Mouse (Mus musculus): ENCODE measurements at regions not wholly inside any gene's neighbourhood (a gene's known extent, or its start where the extent isn't known, plus 50 kb on each side); places are given as distances from the start of the nearest gene placed in this dataset.

DNA sequence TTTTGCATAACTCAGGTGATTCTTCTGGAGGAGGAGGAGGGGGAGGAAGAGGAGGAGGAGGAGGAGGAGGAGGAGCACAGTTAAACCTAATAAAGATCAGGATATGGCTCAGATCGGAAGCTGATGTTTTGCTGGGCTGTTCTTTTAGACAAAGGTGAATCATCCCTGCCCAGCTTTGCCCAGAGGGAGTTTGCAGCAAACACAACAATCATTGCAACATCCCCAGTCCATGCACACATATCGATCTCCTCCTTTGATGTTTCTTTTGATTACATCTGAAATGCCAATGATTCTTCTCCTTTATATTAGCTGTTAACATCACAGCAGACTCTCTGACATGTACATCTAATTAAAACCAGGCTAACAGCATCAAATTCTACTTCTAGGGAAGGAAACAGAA lies 156.9 kb downstream of the Dad1 start:
- 22% methylated on average over 2 of the region's 2 CpGs for WGBS
- H3K27me3 ChIP-seq: no peaks in the 10 kb centered on the region
- H3K9ac ChIP-seq: no peak overlapping the region
- H3K4me1 ChIP-seq: peaks cover 17% of the 10 kb centered on the region
- H3K36me3 ChIP-seq: no peaks in the 10 kb centered on the region
- no peak for ATAC-seq (ENCODE audit: insufficient number of reproducible peaks, low FRiP score, low TSS enrichment, low read depth)
- H3K4me2 ChIP-seq (replicated peaks): no peak overlapping the region
- H3K9me3 ChIP-seq (replicated peaks): no peaks in the 10 kb centered on the region
- no peak overlapping the region for H3K4me3 ChIP-seq (replicated peaks)
- H3K27ac ChIP-seq (replicated peaks): no peak overlapping the region

DNA sequence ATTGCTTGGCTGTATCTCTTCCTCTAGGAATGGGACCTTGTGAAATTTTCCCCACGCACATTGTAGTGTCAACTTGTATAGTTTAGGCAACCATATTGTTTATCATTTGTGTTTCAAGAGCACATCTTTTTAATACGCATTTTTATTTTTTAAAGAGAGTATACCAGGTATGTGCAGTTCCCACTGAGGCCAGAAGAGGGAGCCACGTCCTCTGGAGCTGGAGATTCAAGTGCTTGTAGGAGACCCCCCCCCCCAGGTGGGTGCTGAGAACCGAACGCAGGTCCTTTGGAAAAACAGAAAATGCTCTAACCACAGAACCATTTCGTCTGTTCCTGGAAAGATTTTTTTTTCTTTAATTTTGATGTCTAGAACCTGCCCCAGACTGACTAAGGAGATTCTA lies 161.5 kb downstream of the Dad1 start:
- Histone ChIP-seq H3K4me3 (replicated peaks) (no peak overlapping the region), H3K9me3 (replicated peaks) (no peaks in the 10 kb centered on the region), H3K4me2 (replicated peaks) (no peak overlapping the region), H3K27me3 (no peaks in the 10 kb centered on the region), H3K9ac (no peak overlapping the region), H3K36me3 (no peaks in the 10 kb centered on the region), H3K4me1 (peaks cover 5% of the 10 kb centered on the region), H3K27ac (replicated peaks) (no peak overlapping the region)
- 85% methylated on average over 6 of the region's 6 CpGs for WGBS
- ATAC-seq (ENCODE audit: insufficient number of reproducible peaks, low FRiP score, low TSS enrichment, low read depth): no peak

DNA sequence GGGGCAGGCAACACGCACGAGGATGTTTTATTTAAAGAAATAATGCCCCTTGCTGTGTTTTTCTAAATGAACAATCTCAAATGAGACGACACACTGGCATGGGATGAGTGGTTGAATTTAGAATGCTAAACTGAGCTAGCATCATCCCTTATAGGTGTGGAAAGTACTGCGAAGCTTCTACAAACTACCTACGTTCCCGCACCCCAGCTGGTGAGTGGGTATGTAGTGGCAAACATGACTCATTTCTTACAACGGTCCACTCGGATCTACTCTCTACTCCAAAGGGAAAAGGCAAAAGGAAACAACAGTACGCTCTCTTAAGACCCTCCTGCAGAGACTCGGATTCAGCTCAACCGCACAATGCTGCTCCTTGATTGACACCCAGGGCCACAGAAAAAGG lies 167.2 kb downstream of the Dad1 start:
- no peak overlapping the region for H3K4me3 ChIP-seq (replicated peaks)
- 67% methylated on average over 11 of the region's 11 CpGs for whole genome bisulfite sequencing
- H3K4me2 ChIP-seq (replicated peaks): no peak overlapping the region
- H3K4me1 ChIP-seq: 0 out of 2 replicates have a peak, but pooled peaks cover 3% of the 10 kb centered on the region
- no peaks in the 10 kb centered on the region for H3K36me3 ChIP-seq
- no peak overlapping the region for H3K27ac ChIP-seq (replicated peaks)
- no peak for ATAC-seq (ENCODE audit: insufficient number of reproducible peaks, low FRiP score, low TSS enrichment, low read depth)
- no peak overlapping the region for H3K9ac ChIP-seq
- H3K27me3 ChIP-seq: no peaks in the 10 kb centered on the region
- H3K9me3 ChIP-seq (replicated peaks): no peaks in the 10 kb centered on the region

DNA sequence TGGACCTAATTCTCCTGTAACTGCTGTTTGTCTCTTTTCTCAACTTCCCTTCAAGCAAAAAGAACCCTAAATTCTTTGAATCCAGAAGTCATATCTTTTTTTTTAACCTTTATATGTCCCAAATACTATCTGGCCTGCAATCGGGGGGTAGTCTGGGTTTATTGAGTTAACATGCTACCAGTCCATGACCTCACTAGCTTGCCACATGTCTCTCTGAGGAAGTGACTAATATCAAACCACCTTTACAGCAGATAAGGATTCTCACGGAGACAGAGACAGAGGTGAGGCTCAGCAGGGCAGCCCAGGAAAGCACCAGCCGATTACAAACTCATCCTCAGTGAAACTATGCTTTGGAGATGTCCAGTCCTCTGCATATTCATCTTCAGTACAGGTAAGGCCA lies 179.2 kb downstream of the Dad1 start:
- Histone ChIP-seq H3K9ac (no peak overlapping the region), H3K9me3 (replicated peaks) (no peaks in the 10 kb centered on the region), H3K4me3 (replicated peaks) (no peak overlapping the region), H3K4me1 (peaks cover 10% of the 10 kb centered on the region; the same call in 1 of the 2 replicates), H3K36me3 (no peaks in the 10 kb centered on the region), H3K27ac (replicated peaks) (no peak overlapping the region), H3K4me2 (replicated peaks) (no peak overlapping the region), H3K27me3 (no peaks in the 10 kb centered on the region)
- ATAC-seq (ENCODE audit: insufficient number of reproducible peaks, low FRiP score, low TSS enrichment, low read depth): no peak
- 83% methylated on average over 3 of the region's 3 CpGs for WGBS

DNA sequence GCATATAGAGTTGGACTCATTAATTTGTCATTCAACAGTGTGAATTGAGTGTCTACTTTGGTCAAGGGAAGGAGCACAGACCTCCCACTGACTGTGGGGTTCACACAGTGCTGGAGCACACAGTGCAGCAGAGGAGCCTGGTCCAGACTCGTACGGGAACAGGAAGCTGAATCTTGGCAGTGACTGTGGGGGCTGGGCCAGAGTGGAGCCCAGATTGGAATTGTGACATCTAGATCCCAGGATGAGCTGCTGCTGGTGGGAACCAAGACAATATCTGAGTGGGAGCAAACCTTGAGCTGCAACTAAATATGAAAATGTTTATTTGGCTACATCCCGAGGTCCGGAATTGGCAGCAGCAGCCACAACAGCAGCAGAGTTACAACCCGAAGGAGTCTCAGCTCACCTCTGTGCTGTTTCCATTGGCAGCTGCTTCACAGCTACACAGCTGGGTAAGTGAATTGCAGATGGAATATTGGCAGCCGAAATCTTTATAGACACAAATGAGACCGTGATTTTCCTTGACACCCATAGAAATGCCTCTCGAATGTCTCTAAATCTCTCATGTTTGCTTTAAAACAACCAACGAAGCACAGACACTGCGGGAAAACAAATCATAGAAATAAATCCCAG lies 181.5 kb downstream of the Dad1 start:
- peak; percentile 69 for ATAC-seq (ENCODE audit: insufficient number of reproducible peaks, low FRiP score, low TSS enrichment, low read depth)
- 35% methylated on average over 10 of the region's 10 CpGs for WGBS
- Histone ChIP-seq H3K27ac (replicated peaks) (peak overlapping the region; percentile 73), H3K9me3 (replicated peaks) (no peaks in the 10 kb centered on the region), H3K4me2 (replicated peaks) (peak overlapping the region; percentile 15; the same call in 1 of the 2 replicates), H3K27me3 (no peaks in the 10 kb centered on the region), H3K9ac (no peak overlapping the region), H3K4me3 (replicated peaks) (no peak overlapping the region), H3K4me1 (peaks cover 10% of the 10 kb centered on the region; the same call in 1 of the 2 replicates), H3K36me3 (no peaks in the 10 kb centered on the region)

DNA sequence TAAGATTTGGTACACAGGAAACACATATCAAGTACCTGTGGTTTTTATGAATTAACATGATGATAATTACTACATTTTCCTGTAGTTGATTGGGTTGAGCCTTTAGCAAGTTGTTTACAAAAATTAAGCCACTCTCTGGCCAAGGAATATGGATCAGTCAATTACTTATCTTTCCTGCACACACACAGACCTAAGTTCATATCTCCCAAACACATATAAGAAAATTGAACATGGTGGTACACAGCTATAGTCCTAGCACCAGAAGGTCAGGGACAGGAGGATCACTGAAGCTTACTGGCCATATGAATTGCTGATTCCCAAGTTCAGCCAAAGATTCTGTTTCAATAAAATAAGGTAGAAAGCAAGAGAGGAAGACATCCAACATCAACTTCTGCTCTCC lies 183.7 kb downstream of the Dad1 start:
- no peaks in the 10 kb centered on the region for H3K27me3 ChIP-seq
- no peak overlapping the region for H3K4me3 ChIP-seq (replicated peaks)
- H3K9me3 ChIP-seq (replicated peaks): no peaks in the 10 kb centered on the region
- no peak overlapping the region for H3K9ac ChIP-seq
- H3K4me1 ChIP-seq: peaks cover 10% of the 10 kb centered on the region; the same call in 1 of the 2 replicates
- no peak overlapping the region for H3K27ac ChIP-seq (replicated peaks)
- H3K36me3 ChIP-seq: no peaks in the 10 kb centered on the region
- no peak for ATAC-seq (ENCODE audit: insufficient number of reproducible peaks, low FRiP score, low TSS enrichment, low read depth)
- no peak overlapping the region for H3K4me2 ChIP-seq (replicated peaks)

DNA sequence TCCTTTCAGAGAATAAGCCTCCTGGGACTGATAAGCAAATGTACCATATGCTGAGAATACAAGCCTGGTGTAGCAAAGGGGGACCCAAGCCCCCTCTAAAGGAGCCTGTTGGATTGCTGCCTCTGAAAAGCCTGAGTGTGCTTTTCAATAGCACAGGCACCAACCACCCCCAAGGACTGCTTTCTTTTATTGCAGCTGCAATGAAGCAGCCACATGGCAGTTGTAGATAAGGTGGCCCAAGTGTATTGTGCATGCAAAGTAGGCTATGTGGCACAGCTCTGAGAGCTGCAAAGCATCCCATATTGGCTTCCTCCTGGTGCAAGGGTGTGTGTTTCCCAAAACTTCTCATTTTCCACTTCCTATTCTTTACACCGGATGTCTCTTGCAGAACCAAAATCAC lies 185.2 kb downstream of the Dad1 start:
- Histone ChIP-seq H3K27me3 (peaks cover 4% of the 10 kb centered on the region; the same call in 1 of the 2 replicates), H3K4me3 (replicated peaks) (no peak overlapping the region), H3K27ac (replicated peaks) (no peak overlapping the region), H3K9me3 (replicated peaks) (no peaks in the 10 kb centered on the region), H3K4me2 (replicated peaks) (no peak overlapping the region), H3K36me3 (no peaks in the 10 kb centered on the region), H3K9ac (no peak overlapping the region), H3K4me1 (peaks cover 10% of the 10 kb centered on the region; the same call in 1 of the 2 replicates)
- no peak for ATAC-seq (ENCODE audit: insufficient number of reproducible peaks, low FRiP score, low TSS enrichment, low read depth)
- WGBS: 97% methylated on average over 1 of the region's 1 CpGs

DNA sequence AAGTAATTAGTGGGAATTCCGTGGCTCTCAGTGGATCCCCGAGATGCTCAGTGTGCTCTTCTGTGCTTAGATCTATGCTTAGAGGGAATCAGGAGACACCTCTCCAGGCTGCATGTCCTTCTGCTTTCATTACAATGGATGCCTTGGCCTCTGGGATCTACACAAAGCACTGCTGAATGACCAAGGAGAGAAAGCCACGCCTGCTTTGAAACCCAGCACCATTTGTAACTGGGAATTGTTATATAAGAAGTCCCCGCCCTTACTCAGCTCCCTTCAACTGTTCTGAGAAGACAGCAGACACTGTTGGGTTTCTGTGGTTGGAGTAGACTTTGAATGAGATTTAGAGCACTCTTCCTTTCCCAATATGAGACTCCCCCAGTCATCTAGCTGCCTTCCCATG lies 188.4 kb downstream of the Dad1 start:
- no peaks in the 10 kb centered on the region for H3K9me3 ChIP-seq (replicated peaks)
- no peaks in the 10 kb centered on the region for H3K36me3 ChIP-seq
- H3K9ac ChIP-seq: no peak overlapping the region
- H3K4me3 ChIP-seq (replicated peaks): no peak overlapping the region
- 63% methylated on average over 4 of the region's 4 CpGs for WGBS
- no peak overlapping the region for H3K4me2 ChIP-seq (replicated peaks)
- H3K4me1 ChIP-seq: no peaks in the 10 kb centered on the region
- H3K27ac ChIP-seq (replicated peaks): no peak overlapping the region
- ATAC-seq (ENCODE audit: insufficient number of reproducible peaks, low FRiP score, low TSS enrichment, low read depth): no peak
- peaks cover 5% of the 10 kb centered on the region; the same call in 1 of the 2 replicates for H3K27me3 ChIP-seq

DNA sequence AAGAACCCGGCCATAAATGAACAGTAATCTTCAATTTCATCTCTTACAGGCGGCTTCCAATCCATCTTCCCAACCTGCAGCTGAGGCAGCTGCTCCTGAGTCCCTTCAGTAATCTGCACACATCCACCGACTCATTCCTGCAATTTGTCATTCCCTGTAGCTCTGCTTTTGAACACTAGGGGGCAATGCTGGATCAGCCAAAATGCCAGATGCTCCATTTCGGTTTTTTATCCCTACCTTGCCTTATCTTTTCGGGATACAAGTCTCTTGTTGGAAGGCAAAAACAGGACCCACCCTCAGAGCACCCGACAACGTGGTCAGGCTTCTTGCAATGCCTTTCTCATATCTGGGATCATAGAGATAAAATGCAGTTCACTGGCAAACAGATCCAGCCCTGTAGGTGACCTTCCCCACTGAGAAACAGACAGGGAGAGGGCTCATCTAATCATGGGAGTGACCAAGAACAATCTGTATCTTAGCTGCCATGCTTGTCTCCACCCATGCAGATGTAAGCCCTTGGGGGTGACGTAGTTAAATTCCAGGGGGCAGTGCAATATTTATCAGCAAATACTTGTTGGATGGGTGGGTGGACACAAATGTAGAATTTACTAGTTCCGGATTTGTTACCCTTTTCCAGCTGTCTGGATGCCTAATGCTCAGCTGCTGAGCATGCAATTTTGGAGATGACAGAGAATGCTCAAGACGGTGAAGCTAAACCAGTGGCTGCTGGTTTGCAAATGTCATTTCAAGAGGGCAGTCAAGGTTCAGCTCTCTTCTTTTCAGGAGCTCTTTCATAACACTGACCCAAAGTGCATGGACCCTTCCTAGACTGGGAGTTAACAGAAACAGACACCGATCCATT lies 189.1 kb downstream of the Dad1 start:
- no peak for ATAC-seq (ENCODE audit: insufficient number of reproducible peaks, low FRiP score, low TSS enrichment, low read depth)
- H3K4me2 ChIP-seq (replicated peaks): no peak overlapping the region

DNA sequence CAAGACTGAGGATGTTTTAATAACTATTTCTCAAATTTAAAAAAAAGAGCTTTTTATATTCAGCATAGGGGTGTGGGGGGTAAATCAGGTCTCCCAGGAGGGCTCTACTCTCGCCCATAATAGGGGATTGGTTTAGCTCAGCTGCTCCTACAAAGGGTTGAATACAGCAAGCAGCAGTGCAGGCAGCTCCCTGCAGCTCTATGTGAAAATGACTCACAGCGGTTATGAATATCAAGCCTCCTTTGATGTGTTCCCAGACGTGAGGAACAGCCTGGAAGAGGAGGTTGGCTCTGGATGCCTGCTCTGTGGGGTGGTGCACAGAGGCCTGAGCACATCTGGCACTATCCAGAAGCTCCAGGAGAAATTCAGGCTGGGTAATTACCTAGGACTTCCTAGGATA lies 192.3 kb downstream of the Dad1 start:
- Histone ChIP-seq H3K4me2 (replicated peaks) (no peak overlapping the region), H3K9ac (no peak overlapping the region), H3K9me3 (replicated peaks) (no peaks in the 10 kb centered on the region), H3K4me3 (replicated peaks) (no peak overlapping the region), H3K4me1 (no peaks in the 10 kb centered on the region), H3K27me3 (peaks cover 9% of the 10 kb centered on the region; the same call in 1 of the 2 replicates), H3K27ac (replicated peaks) (no peak overlapping the region), H3K36me3 (no peaks in the 10 kb centered on the region)
- ATAC-seq (ENCODE audit: insufficient number of reproducible peaks, low FRiP score, low TSS enrichment, low read depth): no peak
- 20% methylated on average over 3 of the region's 3 CpGs for WGBS

More for the DNA sequence above, 189.1 kb downstream of the Dad1 start:
- Histone ChIP-seq H3K4me1 (no peaks in the 10 kb centered on the region), H3K9ac (no peak overlapping the region), H3K36me3 (no peaks in the 10 kb centered on the region), H3K4me3 (replicated peaks) (no peak overlapping the region), H3K9me3 (replicated peaks) (no peaks in the 10 kb centered on the region), H3K27me3 (peaks cover 9% of the 10 kb centered on the region; the same call in 1 of the 2 replicates), H3K27ac (replicated peaks) (no peak overlapping the region)
- 22% methylated on average over 11 of the region's 11 CpGs for WGBS

DNA sequence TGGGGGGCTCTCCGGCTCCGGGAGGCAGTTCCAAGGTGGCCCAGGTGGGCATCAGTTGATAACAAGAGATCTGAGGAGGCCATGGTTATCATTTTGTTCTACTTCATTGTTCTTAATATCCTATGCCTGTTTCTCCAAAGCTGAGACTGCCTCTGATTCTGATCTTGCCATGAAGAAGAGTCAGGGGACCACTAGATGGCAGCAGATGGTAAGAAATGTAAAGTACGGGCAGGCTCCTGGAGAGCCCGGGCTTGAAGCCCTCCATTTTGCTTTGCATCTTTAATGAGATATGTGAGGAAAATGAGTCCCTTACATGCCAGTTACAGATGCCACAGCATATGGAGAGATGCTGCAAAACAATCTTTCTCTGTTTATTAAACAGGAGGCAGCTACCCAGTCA lies 194.1 kb downstream of the Dad1 start:
- H3K36me3 ChIP-seq: no peaks in the 10 kb centered on the region
- H3K4me2 ChIP-seq (replicated peaks): no peak overlapping the region
- H3K9me3 ChIP-seq (replicated peaks): no peaks in the 10 kb centered on the region
- peaks cover 9% of the 10 kb centered on the region; the same call in 1 of the 2 replicates for H3K27me3 ChIP-seq
- no peak overlapping the region for H3K9ac ChIP-seq
- ATAC-seq (ENCODE audit: insufficient number of reproducible peaks, low FRiP score, low TSS enrichment, low read depth): peak; percentile 77; the same call in 1 of the 2 replicates
- no peak overlapping the region for H3K4me3 ChIP-seq (replicated peaks)
- WGBS: 12% methylated on average over 4 of the region's 4 CpGs
- no peak overlapping the region for H3K27ac ChIP-seq (replicated peaks)
- H3K4me1 ChIP-seq: no peaks in the 10 kb centered on the region

Measured in embryonic facial prominence, embryonic 15.5 days (tissue).